Mouse (Mus musculus): ENCODE results near the gene Pik3c2g.

DNA sequence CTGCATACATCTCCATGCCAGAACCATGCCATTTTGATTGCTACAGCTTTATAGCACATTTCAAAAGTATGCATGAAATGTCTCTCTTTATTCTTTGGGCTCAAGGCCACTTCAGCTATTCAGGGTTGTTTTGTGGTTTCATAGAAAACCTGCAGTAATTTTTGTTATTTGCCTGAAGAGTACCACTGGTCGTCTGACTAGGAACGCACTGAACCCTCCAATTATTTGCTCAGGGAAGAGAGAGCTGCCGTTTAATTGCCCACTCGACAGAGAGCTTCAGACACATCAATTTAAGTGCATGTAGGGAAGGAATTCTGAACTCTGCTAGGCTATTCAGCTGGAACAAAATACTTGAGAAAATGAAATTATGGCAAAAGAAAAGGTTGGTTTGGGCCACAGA, 11.2 kb upstream of the Pik3c2g start:
- TF ChIP-seq POLR2A (IDR thresholded peaks at IDR 0.05; ENCODE audit: borderline replicate concordance, extremely low read depth, insufficient read depth, insufficient read length, poor library complexity, severe bottlenecking) (no peak), CTCF (IDR thresholded peaks at IDR 0.05; ENCODE audit: borderline replicate concordance, extremely low read depth, insufficient read depth, insufficient read length) (no peak)

Data from brain, embryonic 14.5 days (tissue).